Mouse (Mus musculus) CH12.LX (cell line): ENCODE measurements at regions not wholly inside any gene's neighbourhood (a gene's known extent, or its start where the extent isn't known, plus 50 kb on each side); places are given as distances from the start of the nearest gene placed in this dataset.
A peak's percentile ranks its signal among the peaks of the same experiment; 100 is the strongest.

Experiments
- DNase-seq: peaks from one replicate; pipeline ENCODE4 v3.0.0-alpha.2; 2013; ENCODE audit errors: extremely low read depth
- H3K27ac ChIP-seq: 2 replicates; pipeline ENCODE4 v1.5.1; 2012; ENCODE audit warnings: low read depth, mild to moderate bottlenecking, control low read depth, moderate library complexity; ENCODE audit not compliant: insufficient read depth
- H3K27me3 ChIP-seq: replicated peaks from 2 replicates; pipeline ENCODE3; 2012; ENCODE audit warnings: inconsistent platforms
- H3K36me3 ChIP-seq, 2 experiments: replicated peaks in 1 of 2; 2 replicates each; pipeline versions ENCODE3 to v1.6.1; 2012; ENCODE audit warnings: inconsistent platforms in 1 of 2, low read length in 1 of 2, mild to moderate bottlenecking in 1 of 2, mixed read lengths in 1 of 2, moderate library complexity in 1 of 2; ENCODE audit not compliant: control insufficient read depth in 1 of 2, insufficient read depth in 1 of 2
- H3K4me1 ChIP-seq, 2 experiments: 2 replicates each; pipeline ENCODE4 v1.6.1; 2012; ENCODE audit warnings: inconsistent platforms in 1 of 2, moderate library complexity in 1 of 2; ENCODE audit not compliant: insufficient read depth in 2 of 2, control insufficient read depth in 1 of 2
- H3K4me2 ChIP-seq: 2 replicates; pipeline ENCODE4 v1.6.1; 2012; ENCODE audit warnings: low read depth, mild to moderate bottlenecking, control low read depth; ENCODE audit not compliant: poor library complexity, insufficient read depth, severe bottlenecking
- H3K4me3 ChIP-seq, 3 experiments: fragments of 150-350 bp in 1 of 3; sonication (generic) in 1 of 3; replicated peaks in 1 of 3; 2 replicates each; pipeline versions ENCODE3 to v1.5.1; 2011 to 2012; ENCODE audit warnings: low read depth in 2 of 3, low read length in 2 of 3, mild to moderate bottlenecking in 2 of 3, moderate library complexity in 2 of 3, control low read depth in 1 of 3, improper control_type of control experiment in 1 of 3, inconsistent platforms in 1 of 3, mixed read lengths in 1 of 3; ENCODE audit not compliant: poor library complexity in 1 of 3
- H3K79me2 ChIP-seq: replicated peaks from 2 replicates; pipeline ENCODE4 v1.6.1; 2012; ENCODE audit warnings: mild to moderate bottlenecking, moderate library complexity; ENCODE audit not compliant: control insufficient read depth, poor library complexity, insufficient read depth, severe bottlenecking; ENCODE audit errors: extremely low read depth
- H3K9ac ChIP-seq: 2 replicates; pipeline ENCODE4 v1.6.1; 2012; ENCODE audit warnings: low read depth, mild to moderate bottlenecking, control low read depth, moderate library complexity; ENCODE audit not compliant: insufficient read depth
- H3K9me3 ChIP-seq: replicated peaks from 2 replicates; pipeline ENCODE3; 2012; ENCODE audit warnings: low read length, inconsistent platforms, mixed read lengths
- BHLHE40 ChIP-seq: IDR thresholded peaks from 2 replicates; pipeline ENCODE4 v1.6.1; 2011; ENCODE audit warnings: mild to moderate bottlenecking, low read depth, low read length, improper control_type of control experiment
- CHD1 ChIP-seq: IDR thresholded peaks from 2 replicates; pipeline ENCODE4 v1.6.1; 2012; ENCODE audit warnings: low read depth, low read length, improper control_type of control experiment, inconsistent platforms
- CHD2 ChIP-seq: IDR thresholded peaks from 2 replicates; pipeline ENCODE4 v1.6.1; 2011; ENCODE audit warnings: low read length, improper control_type of control experiment
- CTCF ChIP-seq, 2 experiments: IDR thresholded peaks in 1 of 2; conservative IDR thresholded peaks in 1 of 2; 2 replicates each; pipeline ENCODE4 v1.5.1; 2011 to 2012; ENCODE audit warnings: low read depth in 2 of 2, low read length in 2 of 2, improper control_type of control experiment in 1 of 2, inconsistent platforms in 1 of 2, mild to moderate bottlenecking in 1 of 2, moderate library complexity in 1 of 2
- E2F4 ChIP-seq: IDR thresholded peaks from 2 replicates; pipeline ENCODE4 v1.6.1; 2011; ENCODE audit warnings: low read depth, low read length, improper control_type of control experiment; ENCODE audit not compliant: insufficient replicate concordance
- ELF1 ChIP-seq: IDR thresholded peaks from 2 replicates; pipeline ENCODE4 v1.6.1; 2014; ENCODE audit warnings: low read depth, mild to moderate bottlenecking, inconsistent platforms, low read length, improper control_type of control experiment
- ETS1 ChIP-seq: conservative IDR thresholded peaks from 2 replicates; pipeline ENCODE4 v1.6.1; 2012; ENCODE audit warnings: low read depth, mild to moderate bottlenecking, inconsistent platforms, low read length, improper control_type of control experiment, moderate library complexity
- GABPA ChIP-seq: IDR thresholded peaks from 2 replicates; pipeline ENCODE4 v1.6.1; 2012; ENCODE audit warnings: low read depth, low read length, improper control_type of control experiment, inconsistent platforms; ENCODE audit not compliant: insufficient replicate concordance
- HCFC1 ChIP-seq: IDR thresholded peaks from 2 replicates; pipeline ENCODE4 v1.6.1; 2012; ENCODE audit warnings: low read depth, mild to moderate bottlenecking, inconsistent platforms, low read length, improper control_type of control experiment
- IRF4 ChIP-seq: IDR thresholded peaks from 2 replicates; pipeline ENCODE4 v1.6.1; 2014; ENCODE audit warnings: low read depth, mild to moderate bottlenecking, inconsistent platforms, low read length, improper control_type of control experiment
- JUN ChIP-seq: IDR thresholded peaks from 2 replicates; pipeline ENCODE4 v1.6.1; 2011; ENCODE audit warnings: low read depth, mild to moderate bottlenecking, low read length, improper control_type of control experiment, moderate library complexity; ENCODE audit not compliant: insufficient read depth
- JUND ChIP-seq: conservative IDR thresholded peaks from 2 replicates; pipeline ENCODE4 v1.6.1; 2011; ENCODE audit warnings: low read depth, low read length, improper control_type of control experiment
- KAT2A ChIP-seq: IDR thresholded peaks from 2 replicates; pipeline ENCODE4 v1.6.1; 2012; ENCODE audit warnings: low read length, improper control_type of control experiment, inconsistent platforms; ENCODE audit not compliant: insufficient replicate concordance
- MAFK ChIP-seq: IDR thresholded peaks from 2 replicates; pipeline ENCODE4 v1.6.1; 2011; ENCODE audit warnings: low read length, improper control_type of control experiment; ENCODE audit not compliant: insufficient replicate concordance
- MAX ChIP-seq: IDR thresholded peaks from 2 replicates; pipeline ENCODE4 v1.6.1; 2011; ENCODE audit warnings: low read length, improper control_type of control experiment
- MAZ ChIP-seq: IDR thresholded peaks from 2 replicates; pipeline ENCODE4 v1.6.1; 2012; ENCODE audit warnings: low read depth, mild to moderate bottlenecking, inconsistent platforms, low read length, improper control_type of control experiment, moderate library complexity
- MEF2A ChIP-seq: IDR thresholded peaks from 2 replicates; pipeline ENCODE4 v1.6.1; 2014; ENCODE audit warnings: low read depth, mild to moderate bottlenecking, inconsistent platforms, low read length, improper control_type of control experiment, borderline replicate concordance
- MXI1 ChIP-seq: IDR thresholded peaks from 2 replicates; pipeline ENCODE4 v1.6.1; 2011; ENCODE audit warnings: mild to moderate bottlenecking, low read depth, low read length, improper control_type of control experiment
- MYC ChIP-seq: IDR thresholded peaks from 2 replicates; pipeline ENCODE4 v1.6.1; 2011; ENCODE audit warnings: low read depth, mild to moderate bottlenecking, improper control_type of control experiment, low read length
- NELFE ChIP-seq: IDR thresholded peaks from 2 replicates; pipeline ENCODE4 v1.6.1; 2011; ENCODE audit warnings: low read depth, low read length, improper control_type of control experiment
- NRF1 ChIP-seq: IDR thresholded peaks from 2 replicates; pipeline ENCODE4 v1.6.1; 2014; ENCODE audit warnings: low read depth, mild to moderate bottlenecking, inconsistent platforms, low read length, improper control_type of control experiment, moderate library complexity
- PAX5 ChIP-seq: IDR thresholded peaks from 2 replicates; pipeline ENCODE4 v1.6.1; 2012; ENCODE audit warnings: low read length, inconsistent platforms, mixed read lengths
- POLR2A ChIP-seq: IDR thresholded peaks from 2 replicates; pipeline ENCODE4 v1.6.1; 2011; ENCODE audit warnings: low read depth, mild to moderate bottlenecking, improper control_type of control experiment, low read length
- POLR2AphosphoS2 ChIP-seq: IDR thresholded peaks from 2 replicates; pipeline ENCODE4 v1.6.1; 2011; ENCODE audit warnings: low read depth, low read length, improper control_type of control experiment
- RAD21 ChIP-seq: IDR thresholded peaks from 2 replicates; pipeline ENCODE4 v1.6.1; 2011; ENCODE audit warnings: low read depth, mild to moderate bottlenecking, low read length, improper control_type of control experiment, moderate library complexity
- RCOR1 ChIP-seq: conservative IDR thresholded peaks from 2 replicates; pipeline ENCODE4 v1.6.1; 2012; ENCODE audit warnings: low read depth, mild to moderate bottlenecking, inconsistent platforms, low read length, improper control_type of control experiment
- SIN3A ChIP-seq: IDR thresholded peaks from 2 replicates; pipeline ENCODE4 v1.6.1; 2012; ENCODE audit warnings: low read length, improper control_type of control experiment, inconsistent platforms
- SMC3 ChIP-seq: IDR thresholded peaks from 2 replicates; pipeline ENCODE4 v1.6.1; 2011; ENCODE audit warnings: low read depth, low read length, improper control_type of control experiment
- TBP ChIP-seq: conservative IDR thresholded peaks from 2 replicates; pipeline ENCODE4 v1.6.1; 2011; ENCODE audit warnings: low read depth, low read length, improper control_type of control experiment
- TCF12 ChIP-seq: IDR thresholded peaks from 2 replicates; pipeline ENCODE4 v1.6.1; 2014; ENCODE audit warnings: low read depth, mild to moderate bottlenecking, inconsistent platforms, low read length, improper control_type of control experiment
- UBTF ChIP-seq: IDR thresholded peaks from 2 replicates; pipeline ENCODE4 v1.6.1; 2012; ENCODE audit warnings: low read depth, mild to moderate bottlenecking, inconsistent platforms, low read length, improper control_type of control experiment, moderate library complexity
- USF1 ChIP-seq: IDR thresholded peaks from 2 replicates; pipeline ENCODE4 v1.6.1; 2014; ENCODE audit warnings: low read depth, mild to moderate bottlenecking, inconsistent platforms, low read length, improper control_type of control experiment
- USF2 ChIP-seq: conservative IDR thresholded peaks from 2 replicates; pipeline ENCODE4 v1.6.1; 2011; ENCODE audit warnings: low read depth, low read length, improper control_type of control experiment
- ZC3H11A ChIP-seq: IDR thresholded peaks from 2 replicates; pipeline ENCODE4 v1.6.1; 2012; ENCODE audit warnings: low read depth, mild to moderate bottlenecking, inconsistent platforms, low read length, improper control_type of control experiment
- ZKSCAN1 ChIP-seq: IDR thresholded peaks from 2 replicates; pipeline ENCODE4 v1.6.1; 2012; ENCODE audit warnings: low read depth, inconsistent platforms, low read length, improper control_type of control experiment, borderline replicate concordance
- ZMIZ1 ChIP-seq: IDR thresholded peaks from 2 replicates; pipeline ENCODE4 v1.6.1; 2012; ENCODE audit warnings: low read depth, mild to moderate bottlenecking, inconsistent platforms, low read length, improper control_type of control experiment
- ZNF384 ChIP-seq: IDR thresholded peaks from 2 replicates; pipeline ENCODE4 v1.6.1; 2012; ENCODE audit warnings: low read depth, low read length, improper control_type of control experiment, inconsistent platforms
- dilution Hi-C: fragments of 300-500 bp; cut with MboI; formaldehyde crosslinking; loops from 2 replicates; pipeline ENCODE4 v1.14.3; 2020; ENCODE audit warnings: low sequenced_read_pairs; ENCODE audit not compliant: extremely low pct_unique_long_range_greater_than_20kb, extremely low pct_ligation_motif_present
- in situ Hi-C: fragments of 300-500 bp; cut with MboI; formaldehyde crosslinking; loops from 3 replicates; pipeline ENCODE4 v1.14.3; 2019; ENCODE audit warnings: low sequenced_read_pairs, low pct_ligation_motif_present, low pct_unique_long_range_greater_than_20kb, mixed read lengths

- no peaks in the 10 kb centered on the region for H3K79me2 ChIP-seq
- peak; percentile 96 for DNase-seq
- H3K4me2 ChIP-seq, result peak overlapping the region; percentile 90
- peak overlapping the region; percentile 57 to 63 (median 60) for H3K4me3 ChIP-seq
- H3K9me3 ChIP-seq, result no peaks in the 10 kb centered on the region
- peak overlapping the region; percentile 81 for H3K9ac ChIP-seq
- in situ Hi-C loops, result loop anchor here (10.0 to 25.0 kb wide), 4 partner anchors 322 to 699 kb away; no protein-coding TSS in a partner anchor
- H3K27ac ChIP-seq, result peak overlapping the region; percentile 45; the same call in 1 of the 2 replicates
- dilution Hi-C loops, result no loop called here
- H3K36me3 ChIP-seq, result no peaks in the 10 kb centered on the region
- H3K4me1 ChIP-seq, result peaks cover 4 to 28% of the 10 kb centered on the region in 2 experiments; a peak in 3 of 4 replicates
- no peaks in the 10 kb centered on the region for H3K27me3 ChIP-seq
- TF ChIP-seq MAZ (peak; percentile 78; the same call in 1 of the 2 replicates), SMC3 (peak; percentile 96), POLR2A (peak; percentile 51), NELFE (peak; percentile 82), HCFC1 (peak; percentile 80), MAX (peak; percentile 75; the same call in 1 of the 2 replicates), E2F4 (peak; percentile 72; the same call in 1 of the 2 replicates), IRF4 (peak; percentile 67), MAFK (0 out of 2 replicates have a peak, but pooled peaks have one; percentile 68), ZC3H11A (peak; percentile 71), RCOR1 (peak; percentile 64; the same call in 1 of the 2 replicates), ZNF384 (0 out of 2 replicates have a peak, but pooled peaks have one; percentile 59), USF1 (no peak), CTCF (conservative IDR thresholded peaks at IDR 0.05 in 1 of 2, IDR thresholded peaks at IDR 0.05 in 1 of 2; ENCODE audit: low read depth in 2 of 2, low read length in 2 of 2) (peak; percentile 97 to 99), KAT2A (peak; percentile 65; the same call in 1 of the 2 replicates), PAX5 (no peak), CHD1 (peak; percentile 72; the same call in 1 of the 2 replicates), MXI1 (no peak), TBP (peak; percentile 73; the same call in 1 of the 2 replicates), ETS1 (peak; percentile 79), BHLHE40 (0 out of 2 replicates have a peak, but pooled peaks have one; percentile 51), NRF1 (peak; percentile 42; the same call in 1 of the 2 replicates), TCF12 (peak; percentile 77), MYC (peak; percentile 67; the same call in 1 of the 2 replicates), SIN3A (peak; percentile 96), MEF2A (peak; percentile 77), ELF1 (peak; percentile 79), JUN (peak; percentile 25; the same call in 1 of the 2 replicates), ZKSCAN1 (no peak), POLR2AphosphoS2 (no peak), GABPA (no peak), JUND (peak; percentile 83), UBTF (no peak), CHD2 (no peak; the same call in 1 of the 2 replicates), ZMIZ1 (no peak), RAD21 (no peak; the same call in none of the 2 replicates), USF2 (no peak)
These were observed 145.4 kb upstream of the Ccdc54 start for GRCm38 (mm10) chr16:50736151-50737047.
